Mouse (Mus musculus): ENCODE data around the gene Skida1. TPM values are rescaled to one million over a fixed set of nuclear protein-coding genes. Genes with fewer than 3 reads are reported as not detected.
A peak's percentile ranks its signal among the peaks of the same experiment; 100 is the strongest.

The Skida1 gene
- polyA plus RNA-seq, 1 experiment from 2014 or later, result 6.0 TPM

GRCm38 (mm10) chr2:18066436-18066835 is 17.6 kb upstream of the Skida1 start:
- Histone ChIP-seq H3K4me1 (ENCODE audit: control insufficient read depth, insufficient read depth, low read length) (peaks cover 10% of the 10 kb centered on the region), H3K4me3 (ENCODE audit: low read depth, low read length) (peak overlapping the region; percentile 93), H3K36me3 (ENCODE audit: control insufficient read depth, insufficient read depth, low read length) (peaks cover 2% of the 10 kb centered on the region; the same call in 1 of the 2 replicates), H3K4me2 (peak overlapping the region; percentile 96), H3K9ac (ENCODE audit: low read depth, low read length) (no peak overlapping the region; the same call in 1 of the 2 replicates), H3K9me3 (replicated peaks; ENCODE audit: control insufficient read depth, low read length) (no peaks in the 10 kb centered on the region), H3K27me3 (ENCODE audit: control insufficient read depth, insufficient read depth, low read length) (no peaks in the 10 kb centered on the region), H3K27ac (ENCODE audit: low read depth, low read length) (peak overlapping the region; percentile 100; the same call in 1 of the 2 replicates)
- ATAC-seq (replicated peaks; ENCODE audit: insufficient number of reproducible peaks, low FRiP score, low TSS enrichment), result no peak

GRCm38 (mm10) chr2:18065708-18066030 is 16.8 kb upstream of the Skida1 start:
- Histone ChIP-seq H3K4me3 (ENCODE audit: low read depth, low read length) (peak overlapping the region; percentile 93), H3K4me1 (ENCODE audit: control insufficient read depth, insufficient read depth, low read length) (peaks cover 10% of the 10 kb centered on the region), H3K36me3 (ENCODE audit: control insufficient read depth, insufficient read depth, low read length) (peaks cover 2% of the 10 kb centered on the region; the same call in 1 of the 2 replicates), H3K27ac (ENCODE audit: low read depth, low read length) (peak overlapping the region; percentile 100), H3K4me2 (peak overlapping the region; percentile 96), H3K27me3 (ENCODE audit: control insufficient read depth, insufficient read depth, low read length) (no peaks in the 10 kb centered on the region), H3K9ac (ENCODE audit: low read depth, low read length) (peak overlapping the region; percentile 99), H3K9me3 (replicated peaks; ENCODE audit: control insufficient read depth, low read length) (no peaks in the 10 kb centered on the region)
- no peak; the same call in 1 of the 2 replicates for ATAC-seq (replicated peaks; ENCODE audit: insufficient number of reproducible peaks, low FRiP score, low TSS enrichment)
- 6% methylated on average over 6 of the region's 6 CpGs for WGBS (ENCODE audit: insufficient replicate concordance)

DNA sequence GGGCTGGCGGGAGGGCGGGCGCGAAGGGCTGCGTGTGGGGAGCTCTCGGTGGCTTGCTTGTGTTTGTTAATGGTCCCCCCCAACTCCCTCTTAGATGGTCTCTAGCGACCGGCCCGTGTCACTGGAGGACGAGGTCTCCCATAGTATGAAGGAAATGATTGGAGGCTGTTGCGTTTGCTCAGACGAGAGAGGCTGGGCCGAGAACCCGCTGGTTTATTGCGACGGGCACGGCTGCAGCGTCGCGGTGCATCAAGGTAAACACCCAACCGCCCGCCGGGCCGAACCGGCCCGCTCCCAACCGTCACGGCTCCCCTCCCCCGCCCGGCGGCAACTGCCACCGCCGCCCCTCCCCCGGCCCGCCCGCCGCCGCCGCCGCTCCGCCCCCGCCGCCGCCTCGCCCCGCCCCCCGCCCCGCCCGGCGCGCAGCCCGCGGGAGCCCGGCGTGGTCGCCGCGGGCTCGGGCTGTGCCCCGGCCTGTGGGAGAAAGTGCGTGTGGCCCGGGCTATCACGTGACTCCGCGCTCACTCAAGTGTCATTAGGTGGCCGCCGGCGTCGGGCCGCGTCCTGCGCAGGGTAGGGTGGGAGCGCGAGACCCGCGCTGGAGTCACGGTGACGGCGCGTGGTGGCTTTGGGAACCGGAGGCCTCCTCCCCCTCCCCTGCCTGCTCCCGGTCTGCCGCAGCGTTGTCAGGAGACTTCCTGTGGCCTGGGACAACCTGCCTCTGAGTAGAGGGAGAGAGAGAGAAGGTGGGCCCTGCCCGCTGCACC is 16.3 kb upstream of the Skida1 start:
- ATAC-seq (replicated peaks; ENCODE audit: insufficient number of reproducible peaks, low FRiP score, low TSS enrichment), result peak; percentile 76
- Histone ChIP-seq H3K4me2 (peak overlapping the region; percentile 96), H3K27me3 (ENCODE audit: control insufficient read depth, insufficient read depth, low read length) (no peaks in the 10 kb centered on the region), H3K9ac (ENCODE audit: low read depth, low read length) (peak overlapping the region; percentile 99), H3K9me3 (replicated peaks; ENCODE audit: control insufficient read depth, low read length) (no peaks in the 10 kb centered on the region), H3K4me1 (ENCODE audit: control insufficient read depth, insufficient read depth, low read length) (peaks cover 10% of the 10 kb centered on the region), H3K27ac (ENCODE audit: low read depth, low read length) (peak overlapping the region; percentile 100), H3K4me3 (ENCODE audit: low read depth, low read length) (peak overlapping the region; percentile 93), H3K36me3 (ENCODE audit: control insufficient read depth, insufficient read depth, low read length) (peaks cover 2% of the 10 kb centered on the region; the same call in 1 of the 2 replicates)
- WGBS (ENCODE audit: insufficient replicate concordance), result under 1% methylated on average over 56 of the region's 85 CpGs

- peak overlapping the region; percentile 96 for H3K4me2 ChIP-seq
- H3K4me3 ChIP-seq (ENCODE audit: low read depth, low read length), result peak overlapping the region; percentile 93
- no peaks in the 10 kb centered on the region for H3K9me3 ChIP-seq (replicated peaks; ENCODE audit: control insufficient read depth, low read length)
- peak overlapping the region; percentile 99 for H3K9ac ChIP-seq (ENCODE audit: low read depth, low read length)
- ATAC-seq (replicated peaks; ENCODE audit: insufficient number of reproducible peaks, low FRiP score, low TSS enrichment), result peak; percentile 93
- H3K36me3 ChIP-seq (ENCODE audit: control insufficient read depth, insufficient read depth, low read length), result peaks cover 2% of the 10 kb centered on the region; the same call in 1 of the 2 replicates
- peaks cover 10% of the 10 kb centered on the region for H3K4me1 ChIP-seq (ENCODE audit: control insufficient read depth, insufficient read depth, low read length)
- under 1% methylated on average over 37 of the region's 58 CpGs for WGBS (ENCODE audit: insufficient replicate concordance)
- peak overlapping the region; percentile 100 for H3K27ac ChIP-seq (ENCODE audit: low read depth, low read length)
- H3K27me3 ChIP-seq (ENCODE audit: control insufficient read depth, insufficient read depth, low read length), result no peaks in the 10 kb centered on the region
Observed at GRCm38 (mm10) chr2:18064356-18064858, 15.6 kb upstream of the Skida1 start.

GRCm38 (mm10) chr2:18063763-18064251 is 15.0 kb upstream of the Skida1 start:
- peak overlapping the region; percentile 93 for H3K4me3 ChIP-seq (ENCODE audit: low read depth, low read length)
- H3K9me3 ChIP-seq (replicated peaks; ENCODE audit: control insufficient read depth, low read length), result no peaks in the 10 kb centered on the region
- H3K4me1 ChIP-seq (ENCODE audit: control insufficient read depth, insufficient read depth, low read length), result peaks cover 16% of the 10 kb centered on the region
- under 1% methylated on average over 18 of the region's 18 CpGs for WGBS (ENCODE audit: insufficient replicate concordance)
- ATAC-seq (replicated peaks; ENCODE audit: insufficient number of reproducible peaks, low FRiP score, low TSS enrichment), result peak; percentile 40
- H3K9ac ChIP-seq (ENCODE audit: low read depth, low read length), result peak overlapping the region; percentile 99
- H3K4me2 ChIP-seq, result peak overlapping the region; percentile 96
- H3K36me3 ChIP-seq (ENCODE audit: control insufficient read depth, insufficient read depth, low read length), result peaks cover 2% of the 10 kb centered on the region; the same call in 1 of the 2 replicates
- peak overlapping the region; percentile 100 for H3K27ac ChIP-seq (ENCODE audit: low read depth, low read length)
- H3K27me3 ChIP-seq (ENCODE audit: control insufficient read depth, insufficient read depth, low read length), result no peaks in the 10 kb centered on the region

DNA sequence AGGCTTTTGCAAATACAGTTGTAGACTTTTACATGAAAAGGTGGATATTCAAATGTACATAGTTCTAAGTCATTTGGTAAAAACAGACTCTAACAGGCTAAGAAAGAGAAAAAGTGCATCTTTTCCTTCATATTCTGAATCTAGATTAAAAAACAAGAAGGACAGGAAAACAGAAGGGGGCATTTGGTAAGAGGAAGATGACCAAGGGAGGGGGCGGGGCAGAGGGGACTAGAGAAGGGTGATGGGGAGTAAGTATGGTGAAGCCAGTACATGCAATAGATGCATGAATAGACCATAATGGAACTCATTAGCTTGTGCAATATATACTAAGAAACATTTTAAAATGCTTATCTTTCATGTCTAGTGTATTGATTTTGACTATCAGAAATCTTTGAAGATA is 11.5 kb upstream of the Skida1 start:
- Histone ChIP-seq H3K4me3 (ENCODE audit: low read depth, low read length) (no peak overlapping the region), H3K9ac (ENCODE audit: low read depth, low read length) (no peak overlapping the region), H3K4me2 (no peak overlapping the region), H3K36me3 (ENCODE audit: control insufficient read depth, insufficient read depth, low read length) (no peaks in the 10 kb centered on the region), H3K4me1 (ENCODE audit: control insufficient read depth, insufficient read depth, low read length) (peaks cover 6% of the 10 kb centered on the region), H3K27me3 (ENCODE audit: control insufficient read depth, insufficient read depth, low read length) (no peaks in the 10 kb centered on the region), H3K27ac (ENCODE audit: low read depth, low read length) (no peak overlapping the region), H3K9me3 (replicated peaks; ENCODE audit: control insufficient read depth, low read length) (no peaks in the 10 kb centered on the region)
- no peak for ATAC-seq (replicated peaks; ENCODE audit: insufficient number of reproducible peaks, low FRiP score, low TSS enrichment)
- WGBS (ENCODE audit: insufficient replicate concordance), result 79% methylated on average over 1 of the region's 1 CpGs

- no peak for ATAC-seq (replicated peaks; ENCODE audit: insufficient number of reproducible peaks, low FRiP score, low TSS enrichment)
- WGBS (ENCODE audit: insufficient replicate concordance), result 79% methylated on average over 1 of the region's 1 CpGs
- H3K27ac ChIP-seq (ENCODE audit: low read depth, low read length), result no peak overlapping the region
Observed at GRCm38 (mm10) chr2:18059891-18060290, 11.0 kb upstream of the Skida1 start.

GRCm38 (mm10) chr2:18059063-18059462 is 10.2 kb upstream of the Skida1 start:
- Histone ChIP-seq H3K4me2 (peak overlapping the region; percentile 99), H3K27ac (ENCODE audit: low read depth, low read length) (peak overlapping the region; percentile 22; the same call in 1 of the 2 replicates), H3K27me3 (ENCODE audit: control insufficient read depth, insufficient read depth, low read length) (no peaks in the 10 kb centered on the region), H3K4me3 (ENCODE audit: low read depth, low read length) (0 out of 2 replicates have a peak overlapping the region, but pooled peaks have one; percentile 10), H3K4me1 (ENCODE audit: control insufficient read depth, insufficient read depth, low read length) (peaks cover 6% of the 10 kb centered on the region), H3K36me3 (ENCODE audit: control insufficient read depth, insufficient read depth, low read length) (no peaks in the 10 kb centered on the region), H3K9ac (ENCODE audit: low read depth, low read length) (peak overlapping the region; percentile 58; the same call in 1 of the 2 replicates), H3K9me3 (replicated peaks; ENCODE audit: control insufficient read depth, low read length) (no peaks in the 10 kb centered on the region)
- ATAC-seq (replicated peaks; ENCODE audit: insufficient number of reproducible peaks, low FRiP score, low TSS enrichment), result no peak
- WGBS (ENCODE audit: insufficient replicate concordance), result 12% methylated on average over 2 of the region's 2 CpGs

More at GRCm38 (mm10) chr2:18059891-18060290, 11.0 kb upstream of the Skida1 start:
- H3K36me3 ChIP-seq (ENCODE audit: control insufficient read depth, insufficient read depth, low read length), result no peaks in the 10 kb centered on the region
- no peak overlapping the region for H3K4me2 ChIP-seq
- H3K4me1 ChIP-seq (ENCODE audit: control insufficient read depth, insufficient read depth, low read length), result peaks cover 6% of the 10 kb centered on the region
- no peaks in the 10 kb centered on the region for H3K9me3 ChIP-seq (replicated peaks; ENCODE audit: control insufficient read depth, low read length)
- no peak overlapping the region for H3K4me3 ChIP-seq (ENCODE audit: low read depth, low read length)
- H3K27me3 ChIP-seq (ENCODE audit: control insufficient read depth, insufficient read depth, low read length), result no peaks in the 10 kb centered on the region
- H3K9ac ChIP-seq (ENCODE audit: low read depth, low read length), result no peak overlapping the region
